Mouse (Mus musculus): Measurements from ENCODE around the gene Sf3b6.

Sf3b6 gene

DNA sequence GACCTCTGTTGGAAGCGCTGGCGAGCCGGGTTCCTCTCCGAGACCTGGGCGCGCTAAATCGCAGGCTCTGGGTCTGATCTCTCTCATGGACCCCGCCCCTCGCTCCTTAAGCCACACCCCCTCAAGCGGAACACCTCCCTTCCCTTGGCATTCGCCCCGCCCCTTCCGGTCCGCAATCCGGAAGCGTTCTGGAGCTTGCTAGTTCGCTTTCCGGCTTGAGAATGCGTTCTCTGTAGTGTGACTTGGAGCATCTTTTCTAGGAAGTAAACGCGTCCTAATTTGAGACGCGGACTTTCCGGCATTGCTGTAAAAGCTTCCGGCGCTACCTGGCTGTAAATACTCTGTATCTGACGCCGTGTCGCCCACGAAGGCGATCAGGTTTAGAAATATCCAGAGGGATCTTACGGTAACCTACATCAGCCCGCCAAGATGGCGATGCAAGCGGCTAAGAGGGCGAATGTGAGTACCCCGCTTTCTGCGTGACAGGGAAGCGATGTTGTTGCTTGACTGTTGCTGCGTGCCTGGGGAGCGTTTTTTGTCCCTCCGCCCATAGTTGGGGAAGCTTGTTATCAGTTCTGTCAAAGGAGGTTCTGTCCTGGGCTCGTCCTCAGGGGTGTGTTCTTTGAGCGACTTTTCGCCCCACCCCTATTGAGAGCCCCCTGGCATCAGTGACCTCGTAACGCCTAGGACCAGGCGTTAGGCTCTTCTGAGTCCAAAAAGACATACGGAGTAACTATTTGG, at the start of gene Sf3b6:
Gene Sf3b6 (plus strand): TSS at position 184 of the 741 bp plus-strand sequence.
- under 1% methylated on average over 49 of the region's 49 CpGs for WGBS

DNA sequence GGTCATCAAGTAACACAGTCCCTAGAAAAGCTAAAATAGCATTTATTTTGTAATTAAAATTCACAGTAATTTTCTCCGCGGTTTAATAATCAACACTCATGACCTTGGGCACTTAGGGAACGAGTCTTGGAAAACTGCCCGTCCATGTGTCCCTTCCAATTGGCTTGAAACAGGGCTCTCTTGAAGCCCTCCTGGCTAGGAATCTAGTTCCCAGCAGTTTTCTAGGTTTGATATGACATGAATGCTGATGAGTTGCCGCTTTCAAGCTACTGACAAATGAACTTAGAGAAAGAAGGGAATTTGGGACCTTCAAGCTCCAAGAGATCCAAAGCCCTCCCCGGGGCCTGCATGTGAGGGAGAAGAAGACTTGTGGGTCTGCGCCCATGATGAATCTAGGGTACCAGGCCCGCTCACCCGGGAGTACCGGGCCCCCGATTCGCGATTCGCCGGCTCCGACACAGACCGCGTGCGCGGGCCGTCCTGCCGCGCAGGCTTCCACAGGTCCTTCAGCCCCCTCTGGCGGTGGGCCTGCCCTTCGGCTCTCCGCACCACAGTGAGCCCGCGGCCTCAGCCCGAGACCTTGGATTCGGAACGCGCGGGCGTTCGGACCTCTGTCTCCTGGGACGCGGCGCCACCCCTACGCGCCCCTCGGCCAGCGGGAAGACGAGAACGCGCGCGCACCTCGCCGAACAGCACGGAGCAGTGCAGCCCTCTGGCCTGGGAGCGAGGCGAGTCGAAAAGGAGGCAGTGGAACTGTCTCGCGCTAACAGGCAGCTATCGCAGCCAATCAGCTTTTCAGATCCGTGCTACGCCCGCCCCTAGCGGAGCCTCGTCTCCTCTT, 48.6 kb upstream of the Sf3b6 start, which contains the start of the genes Pfn4 and Fam228b:
Gene Pfn4 (plus strand): TSS at position 531 of the 841 bp plus-strand sequence.
Gene Fam228b (minus strand): TSS at position 776 of the 841 bp plus-strand sequence.
- WGBS, result under 1% methylated on average over 61 of the region's 61 CpGs

- 15% methylated on average over 13 of the region's 13 CpGs for WGBS
These were observed 48.0 kb upstream of the Sf3b6 start for GRCm38 (mm10) chr12:4769333-4769723.

DNA sequence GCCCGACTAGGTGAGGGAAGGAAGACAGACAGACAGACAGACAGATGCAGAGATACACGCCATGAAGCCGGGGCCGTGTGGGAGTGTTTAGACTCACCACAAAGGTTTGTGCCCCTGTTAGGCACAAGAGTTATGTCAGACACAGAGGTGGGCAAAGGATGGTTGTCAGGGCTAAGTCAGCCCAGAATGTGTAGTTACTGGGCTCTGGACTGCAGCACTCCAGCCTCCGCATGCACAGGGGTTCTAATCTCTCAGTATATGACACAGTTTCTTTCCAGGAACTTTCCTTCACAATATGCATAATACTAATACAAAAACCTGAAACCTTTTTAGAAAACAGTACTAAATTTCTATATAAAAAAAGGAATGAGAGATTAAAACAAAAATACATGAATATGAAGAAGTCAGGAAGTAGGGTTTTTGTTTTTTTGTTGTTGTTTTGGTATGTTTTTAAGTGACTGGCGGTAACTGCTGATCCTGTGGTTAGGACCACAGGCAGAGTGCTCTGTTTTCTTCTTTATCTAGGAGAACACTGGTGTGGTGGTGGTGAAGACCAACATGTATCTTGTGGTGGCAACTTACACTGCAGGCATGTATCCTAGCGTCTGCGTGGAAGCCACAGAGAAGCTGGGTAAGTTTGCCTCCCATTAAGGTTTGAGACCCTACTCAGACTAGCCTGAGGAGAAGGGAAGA, 42.3 kb upstream of the Sf3b6 start:
- 94% methylated on average over 8 of the region's 8 CpGs for WGBS

GRCm38 (mm10) chr12:4775588-4775949, 41.8 kb upstream of the Sf3b6 start:
- WGBS, result 88% methylated on average over 9 of the region's 9 CpGs

DNA sequence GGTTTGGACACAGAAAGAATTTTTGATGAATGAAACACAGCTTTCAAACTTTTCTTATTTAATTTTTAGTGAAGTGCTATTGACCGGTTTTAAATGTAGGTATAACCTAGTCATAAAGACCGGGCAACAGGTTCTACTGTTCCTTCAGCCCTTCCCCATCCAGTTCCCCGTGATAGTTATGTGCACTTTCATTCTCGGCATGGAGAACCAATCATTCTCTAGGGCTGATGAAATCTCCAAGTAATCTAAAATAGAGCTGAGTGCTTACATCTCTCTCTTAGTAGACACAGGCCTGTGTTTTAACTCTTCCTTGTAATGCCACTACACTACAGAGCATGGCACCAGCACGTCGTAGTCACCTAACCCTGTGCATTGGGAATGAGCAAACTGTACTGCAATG, 39.6 kb upstream of the Sf3b6 start:
- 90% methylated on average over 6 of the region's 6 CpGs for WGBS

DNA sequence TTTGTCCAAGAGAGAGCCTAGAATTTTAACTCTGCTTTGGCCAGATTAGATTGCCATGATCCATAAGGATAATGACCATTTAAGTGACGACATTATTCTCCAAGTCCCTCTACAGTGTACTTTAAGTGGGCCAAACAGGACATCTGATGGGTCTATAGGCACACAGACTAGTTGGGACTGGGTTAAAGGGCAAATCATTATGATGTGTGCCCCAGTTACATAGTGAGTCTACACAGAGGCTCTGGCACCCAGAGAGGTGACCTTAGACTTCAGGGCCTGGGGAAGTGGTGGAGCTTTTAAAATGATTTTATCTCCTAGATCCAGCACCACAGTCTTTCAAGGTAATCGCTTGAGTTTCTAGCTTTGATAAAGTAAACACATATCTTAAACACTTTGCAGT, 37.1 kb upstream of the Sf3b6 start:
- 82% methylated on average over 2 of the region's 2 CpGs for WGBS

DNA sequence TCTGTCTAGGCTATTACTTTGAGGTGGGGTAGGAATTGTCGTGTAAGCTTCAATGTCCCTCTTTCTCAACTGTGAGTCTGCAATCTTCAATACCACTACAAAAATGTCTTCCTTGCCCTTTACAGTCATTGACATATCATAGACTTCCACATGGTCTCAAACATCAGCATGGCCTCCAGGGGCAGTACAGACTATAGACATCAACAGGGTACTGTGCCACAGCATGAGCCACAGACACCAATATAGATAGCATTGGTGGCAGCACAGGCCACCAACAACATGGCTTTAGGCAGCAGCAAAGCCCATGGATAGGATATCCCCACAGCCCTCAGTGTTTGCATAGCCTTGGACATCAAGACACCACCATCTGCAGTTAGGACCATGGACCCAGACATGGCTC, 36.1 kb upstream of the Sf3b6 start:
- 91% methylated on average over 1 of the region's 1 CpGs for WGBS

GRCm38 (mm10) chr12:4781725-4782404, 35.5 kb upstream of the Sf3b6 start:
- WGBS, result 75% methylated on average over 9 of the region's 9 CpGs

GRCm38 (mm10) chr12:4783598-4783997, 33.7 kb upstream of the Sf3b6 start:
- 70% methylated on average over 5 of the region's 5 CpGs for WGBS

- 72% methylated on average over 2 of the region's 2 CpGs for WGBS
These were observed 32.9 kb upstream of the Sf3b6 start for GRCm38 (mm10) chr12:4784466-4784865.

DNA sequence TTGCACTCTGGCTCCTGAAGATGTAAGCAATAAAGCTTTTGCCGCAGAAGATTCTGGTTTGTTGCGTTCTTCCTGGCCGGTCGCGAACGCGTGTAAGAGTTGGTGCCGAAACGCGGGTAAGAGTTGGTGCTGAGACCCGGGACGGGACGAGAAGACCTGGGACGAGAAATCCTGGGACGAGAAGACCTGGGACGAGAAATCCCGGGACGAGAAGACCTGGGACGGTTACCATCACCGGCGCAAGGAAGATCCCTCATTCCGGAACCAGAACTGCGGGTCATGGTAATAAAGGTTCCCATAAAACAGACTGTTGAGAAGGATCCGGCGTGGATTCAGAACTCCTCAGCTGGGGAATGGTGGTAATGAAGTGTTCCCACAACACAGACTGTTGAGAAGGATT, 29.2 kb upstream of the Sf3b6 start:
- WGBS, result 95% methylated on average over 25 of the region's 25 CpGs

- WGBS, result 65% methylated on average over 1 of the region's 1 CpGs
These were observed 23.6 kb upstream of the Sf3b6 start for GRCm38 (mm10) chr12:4793718-4794117.

DNA sequence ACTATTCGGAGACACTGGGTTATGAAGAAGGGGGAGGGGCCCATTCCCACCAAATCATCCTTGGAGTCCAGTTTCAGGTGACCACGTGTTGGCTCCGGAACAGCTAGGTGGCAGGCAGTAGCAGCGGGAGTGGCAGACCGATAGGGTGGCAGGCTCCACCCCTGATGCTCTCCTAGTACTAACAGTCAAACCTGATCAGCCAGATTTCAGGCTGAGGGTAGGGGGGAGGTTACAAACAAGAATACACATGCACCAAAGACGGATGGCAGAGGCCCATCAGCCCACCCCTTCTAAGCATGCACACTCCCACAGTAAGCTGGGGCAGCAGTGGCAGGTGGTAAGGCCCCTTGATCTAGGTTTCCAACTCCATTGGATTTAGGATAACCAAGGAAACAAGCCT, 19.9 kb upstream of the Sf3b6 start:
- 84% methylated on average over 6 of the region's 6 CpGs for WGBS

- WGBS, result 84% methylated on average over 4 of the region's 4 CpGs
These were observed 6.3 kb upstream of the Sf3b6 start for GRCm38 (mm10) chr12:4811036-4811435.

DNA sequence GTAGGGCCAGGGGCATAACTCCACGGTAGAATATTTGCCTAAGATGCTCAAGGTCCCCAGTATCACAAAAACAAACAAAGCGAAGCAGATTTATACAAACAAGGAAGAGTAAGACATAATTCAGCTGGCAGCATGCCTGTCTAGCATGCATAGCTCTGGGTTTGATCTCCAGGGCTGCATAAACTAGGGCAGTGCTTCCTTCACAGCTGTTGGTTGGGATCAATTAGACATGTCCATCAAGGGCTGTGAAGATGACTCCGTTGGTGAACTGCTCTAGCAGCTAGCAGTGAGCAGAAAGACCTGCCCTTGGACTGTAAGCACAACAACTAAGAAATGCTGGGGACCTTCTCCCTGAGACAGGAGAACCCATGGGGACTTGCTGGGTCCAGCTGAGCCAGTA, 5.6 kb upstream of the Sf3b6 start:
- 70% methylated on average over 3 of the region's 3 CpGs for WGBS

DNA sequence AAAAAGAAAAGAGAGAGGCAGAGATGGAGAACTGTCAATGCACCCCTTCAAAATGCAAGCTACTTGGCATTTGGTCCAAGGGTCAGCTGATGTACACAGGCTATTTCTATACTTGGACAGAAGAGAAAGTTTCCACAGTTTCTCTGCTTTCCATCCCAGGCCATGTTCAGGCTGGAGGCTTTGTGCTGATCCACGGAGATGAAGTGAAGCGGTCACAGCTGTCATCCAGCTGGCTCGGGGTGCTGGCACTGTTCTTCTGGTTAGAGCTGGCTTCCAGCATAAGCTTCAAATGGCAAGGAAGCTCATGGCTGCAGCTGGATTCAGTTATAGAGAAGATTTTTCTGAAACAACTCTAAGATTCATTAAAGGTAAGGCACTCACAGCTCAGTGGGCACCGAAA, 3.7 kb upstream of the Sf3b6 start:
- WGBS, result 65% methylated on average over 4 of the region's 4 CpGs

- 5% methylated on average over 24 of the region's 24 CpGs for WGBS
These were observed 524 bp upstream of the Sf3b6 start for GRCm38 (mm10) chr12:4816680-4817360.

DNA sequence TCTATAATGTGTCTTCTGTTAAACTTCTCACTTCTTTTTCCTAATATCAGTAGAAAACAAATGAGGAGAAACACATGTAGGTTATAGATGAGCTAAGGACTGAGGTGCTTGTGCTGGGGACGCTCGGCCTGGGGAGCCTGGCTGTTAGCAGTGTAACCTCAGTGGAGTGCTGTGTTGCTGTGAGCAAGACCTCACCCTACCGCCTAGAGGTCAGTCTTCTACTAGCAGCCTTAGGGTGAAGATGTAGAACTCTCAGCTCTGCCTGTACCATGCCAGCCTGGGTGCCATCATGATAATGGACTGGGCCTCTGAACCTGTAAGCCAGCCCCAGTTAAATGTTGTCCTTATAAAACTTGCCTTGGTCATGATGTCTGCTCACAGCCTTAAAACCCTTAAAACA, 9.9 kb downstream of the Sf3b6 start:
- 77% methylated on average over 3 of the region's 3 CpGs for WGBS

- 55% methylated on average over 4 of the region's 4 CpGs for WGBS
These were observed 19.6 kb downstream of the Sf3b6 start for GRCm38 (mm10) chr12:4836959-4837358.

DNA sequence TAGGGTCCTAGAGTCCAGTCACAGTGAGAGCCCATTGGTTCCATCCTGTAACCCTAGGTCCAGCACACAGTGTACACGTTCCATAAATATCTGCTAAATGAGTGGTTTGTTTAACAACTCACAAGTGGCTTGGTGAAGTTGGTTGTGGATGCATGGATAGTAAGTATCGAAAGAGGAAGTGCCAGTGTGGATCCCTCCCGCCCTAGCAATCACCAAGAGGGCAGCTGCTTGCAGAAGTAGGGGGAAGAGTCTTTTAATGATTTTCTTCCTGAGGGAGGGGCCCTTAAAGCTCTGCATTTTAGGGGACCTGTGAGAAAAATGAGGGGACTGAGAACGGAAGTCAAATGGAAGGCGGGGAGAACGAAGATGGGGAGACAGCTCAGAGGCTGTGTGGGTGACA, 22.7 kb downstream of the Sf3b6 start:
- WGBS, result 52% methylated on average over 6 of the region's 6 CpGs

Measured in cerebral cortex, adult 2 months (tissue).